Mouse (Mus musculus): ENCODE measurements at regions not wholly inside any gene's neighbourhood (a gene's known extent, or its start where the extent isn't known, plus 50 kb on each side); places are given as distances from the start of the nearest gene placed in this dataset.

- Histone ChIP-seq H3K27me3 (ENCODE audit: control insufficient read depth, insufficient read depth, low read length) (no peaks in the 10 kb centered on the region), H3K9ac (no peak overlapping the region), H3K4me3 (replicated peaks; ENCODE audit: low read length) (no peak overlapping the region), H3K27ac (no peak overlapping the region), H3K36me3 (replicated peaks; ENCODE audit: control insufficient read depth, insufficient read depth) (no peaks in the 10 kb centered on the region), H3K4me1 (replicated peaks; ENCODE audit: control insufficient read depth, insufficient read depth, low read length) (no peaks in the 10 kb centered on the region), H3K4me2 (replicated peaks) (no peak overlapping the region), H3K9me3 (ENCODE audit: control insufficient read depth, low read length) (no peaks in the 10 kb centered on the region)
- no peak for ATAC-seq (ENCODE audit: low FRiP score)
- WGBS = 89% methylated on average over 7 of the region's 7 CpGs
- no peak for DNase-seq (ENCODE audit: low spot score)
These were observed 363.9 kb upstream of the Maf start for GRCm38 (mm10) chr8:116071497-116071896.

- H3K9me3 ChIP-seq (ENCODE audit: control insufficient read depth, low read length) = no peaks in the 10 kb centered on the region
- H3K36me3 ChIP-seq (replicated peaks; ENCODE audit: control insufficient read depth, insufficient read depth) = no peaks in the 10 kb centered on the region
- DNase-seq (ENCODE audit: low spot score) = no peak
- no peak overlapping the region for H3K9ac ChIP-seq
- WGBS = 87% methylated on average over 3 of the region's 3 CpGs
- no peak for ATAC-seq (ENCODE audit: low FRiP score)
- no peak overlapping the region for H3K4me2 ChIP-seq (replicated peaks)
- H3K4me3 ChIP-seq (replicated peaks; ENCODE audit: low read length) = no peak overlapping the region
- H3K4me1 ChIP-seq (replicated peaks; ENCODE audit: control insufficient read depth, insufficient read depth, low read length) = no peaks in the 10 kb centered on the region
- H3K27me3 ChIP-seq (ENCODE audit: control insufficient read depth, insufficient read depth, low read length) = no peaks in the 10 kb centered on the region
- no peak overlapping the region for H3K27ac ChIP-seq
These were observed 361.9 kb upstream of the Maf start for GRCm38 (mm10) chr8:116069538-116069937.

DNA sequence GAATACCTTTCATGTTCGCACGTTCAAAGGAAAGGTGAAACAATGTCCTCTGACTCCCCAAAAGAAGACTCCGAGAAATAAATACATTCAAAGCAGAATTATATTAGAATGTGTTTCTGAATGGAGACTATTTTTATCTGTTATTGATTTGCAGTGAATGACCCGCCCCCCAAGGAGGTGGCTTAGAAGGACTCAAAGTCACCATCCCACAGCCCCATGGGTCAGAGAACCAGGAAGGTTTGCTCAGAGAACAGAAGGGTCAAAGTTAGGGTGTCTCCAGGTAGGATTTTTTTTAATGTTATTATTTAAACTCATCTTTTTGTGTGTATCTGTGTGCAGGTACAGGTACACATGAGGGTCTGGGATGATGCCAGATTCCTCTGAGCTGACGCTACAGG lies 360.4 kb upstream of the Maf start:
- no peak overlapping the region for H3K4me3 ChIP-seq (replicated peaks; ENCODE audit: low read length)
- no peak overlapping the region for H3K9ac ChIP-seq
- H3K4me1 ChIP-seq (replicated peaks; ENCODE audit: control insufficient read depth, insufficient read depth, low read length) = no peaks in the 10 kb centered on the region
- no peak overlapping the region for H3K27ac ChIP-seq
- no peak overlapping the region for H3K4me2 ChIP-seq (replicated peaks)
- no peaks in the 10 kb centered on the region for H3K27me3 ChIP-seq (ENCODE audit: control insufficient read depth, insufficient read depth, low read length)
- H3K9me3 ChIP-seq (ENCODE audit: control insufficient read depth, low read length) = no peaks in the 10 kb centered on the region
- H3K36me3 ChIP-seq (replicated peaks; ENCODE audit: control insufficient read depth, insufficient read depth) = no peaks in the 10 kb centered on the region
- ATAC-seq (ENCODE audit: low FRiP score) = no peak
- 96% methylated on average over 5 of the region's 5 CpGs for WGBS
- DNase-seq (ENCODE audit: low spot score) = no peak

DNA sequence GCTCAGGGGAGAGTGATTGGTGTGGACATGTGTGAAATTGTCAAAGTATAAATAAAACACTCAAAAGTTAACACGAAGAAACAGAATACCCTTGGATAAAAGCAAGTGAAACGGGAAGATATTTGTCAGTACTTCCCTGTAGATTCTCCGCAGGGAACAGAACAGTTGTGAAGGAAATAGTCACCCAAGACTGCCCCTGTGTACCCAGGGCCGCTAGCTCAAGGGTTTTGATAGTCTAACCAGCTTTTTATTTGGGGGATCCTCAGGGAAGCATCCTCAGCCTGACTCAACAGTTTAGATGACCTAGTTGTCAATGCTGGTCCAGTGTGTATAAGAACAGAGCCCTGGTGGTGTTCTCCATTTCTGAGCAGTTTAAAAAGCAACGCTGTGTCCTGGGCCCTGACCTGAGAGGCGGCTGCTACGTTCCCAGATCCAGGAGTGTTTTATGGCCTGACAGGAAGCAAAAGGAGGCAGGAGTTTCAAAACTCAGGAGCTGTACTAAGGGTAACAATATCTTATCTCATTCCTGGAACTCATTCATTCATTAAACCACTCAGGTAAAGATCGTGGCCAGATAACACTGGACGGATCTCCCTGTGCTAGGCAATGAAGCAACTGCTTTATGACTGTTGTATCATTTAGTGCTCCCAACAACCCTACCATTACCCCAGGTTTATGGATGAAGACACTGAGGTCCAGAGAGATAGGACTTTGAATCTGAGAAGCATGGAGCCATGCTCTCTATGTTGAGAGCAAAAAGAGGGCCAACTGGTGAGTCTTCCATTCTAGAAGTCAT lies 359.8 kb upstream of the Maf start:
- DNase-seq (ENCODE audit: low spot score) = no peak
- Histone ChIP-seq H3K4me2 (replicated peaks) (no peak overlapping the region), H3K4me3 (replicated peaks; ENCODE audit: low read length) (no peak overlapping the region), H3K9ac (no peak overlapping the region), H3K36me3 (replicated peaks; ENCODE audit: control insufficient read depth, insufficient read depth) (no peaks in the 10 kb centered on the region), H3K4me1 (replicated peaks; ENCODE audit: control insufficient read depth, insufficient read depth, low read length) (no peaks in the 10 kb centered on the region), H3K27ac (no peak overlapping the region), H3K27me3 (ENCODE audit: control insufficient read depth, insufficient read depth, low read length) (no peaks in the 10 kb centered on the region), H3K9me3 (ENCODE audit: control insufficient read depth, low read length) (no peaks in the 10 kb centered on the region)
- WGBS = 87% methylated on average over 9 of the region's 9 CpGs
- ATAC-seq (ENCODE audit: low FRiP score) = no peak

GRCm38 (mm10) chr8:116065871-116066270 lies 358.3 kb upstream of the Maf start:
- H3K9ac ChIP-seq = no peak overlapping the region
- DNase-seq (ENCODE audit: low spot score) (no peak), ATAC-seq (ENCODE audit: low FRiP score) (no peak)
- H3K9me3 ChIP-seq (ENCODE audit: control insufficient read depth, low read length) = no peaks in the 10 kb centered on the region
- H3K27ac ChIP-seq = no peak overlapping the region
- no peak overlapping the region for H3K4me2 ChIP-seq (replicated peaks)
- no peak overlapping the region for H3K4me3 ChIP-seq (replicated peaks; ENCODE audit: low read length)
- H3K4me1 ChIP-seq (replicated peaks; ENCODE audit: control insufficient read depth, insufficient read depth, low read length) = no peaks in the 10 kb centered on the region
- 0 out of 2 replicates have a peak, but pooled peaks cover 4% of the 10 kb centered on the region for H3K27me3 ChIP-seq (ENCODE audit: control insufficient read depth, insufficient read depth, low read length)
- H3K36me3 ChIP-seq (replicated peaks; ENCODE audit: control insufficient read depth, insufficient read depth) = no peaks in the 10 kb centered on the region
- 91% methylated on average over 7 of the region's 7 CpGs for WGBS

- DNase-seq (ENCODE audit: low spot score) (no peak), ATAC-seq (ENCODE audit: low FRiP score) (no peak)
- peaks cover 7% of the 10 kb centered on the region; the same call in 1 of the 2 replicates for H3K27me3 ChIP-seq (ENCODE audit: control insufficient read depth, insufficient read depth, low read length)
- no peak overlapping the region for H3K27ac ChIP-seq
- H3K4me1 ChIP-seq (replicated peaks; ENCODE audit: control insufficient read depth, insufficient read depth, low read length) = no peaks in the 10 kb centered on the region
- H3K9ac ChIP-seq = no peak overlapping the region
- H3K36me3 ChIP-seq (replicated peaks; ENCODE audit: control insufficient read depth, insufficient read depth) = no peaks in the 10 kb centered on the region
- H3K4me2 ChIP-seq (replicated peaks) = no peak overlapping the region
- WGBS = 83% methylated on average over 7 of the region's 7 CpGs
- no peaks in the 10 kb centered on the region for H3K9me3 ChIP-seq (ENCODE audit: control insufficient read depth, low read length)
- no peak overlapping the region for H3K4me3 ChIP-seq (replicated peaks; ENCODE audit: low read length)
These were observed 357.7 kb upstream of the Maf start for GRCm38 (mm10) chr8:116065327-116065726.

GRCm38 (mm10) chr8:116064562-116064961 lies 357.0 kb upstream of the Maf start:
- Histone ChIP-seq H3K9ac (no peak overlapping the region), H3K4me1 (replicated peaks; ENCODE audit: control insufficient read depth, insufficient read depth, low read length) (no peaks in the 10 kb centered on the region), H3K27ac (no peak overlapping the region), H3K4me2 (replicated peaks) (no peak overlapping the region), H3K36me3 (replicated peaks; ENCODE audit: control insufficient read depth, insufficient read depth) (no peaks in the 10 kb centered on the region), H3K4me3 (replicated peaks; ENCODE audit: low read length) (no peak overlapping the region), H3K9me3 (ENCODE audit: control insufficient read depth, low read length) (no peaks in the 10 kb centered on the region), H3K27me3 (ENCODE audit: control insufficient read depth, insufficient read depth, low read length) (peaks cover 11% of the 10 kb centered on the region; the same call in 1 of the 2 replicates)
- 87% methylated on average over 11 of the region's 11 CpGs for WGBS
- DNase-seq (ENCODE audit: low spot score) = no peak
- no peak for ATAC-seq (ENCODE audit: low FRiP score)

- H3K27me3 ChIP-seq (ENCODE audit: control insufficient read depth, insufficient read depth, low read length) = peaks cover 11% of the 10 kb centered on the region; the same call in 1 of the 2 replicates
- DNase-seq (ENCODE audit: low spot score) (no peak), ATAC-seq (ENCODE audit: low FRiP score) (no peak)
- H3K4me2 ChIP-seq (replicated peaks) = no peak overlapping the region
- H3K36me3 ChIP-seq (replicated peaks; ENCODE audit: control insufficient read depth, insufficient read depth) = no peaks in the 10 kb centered on the region
- no peak overlapping the region for H3K9ac ChIP-seq
- H3K27ac ChIP-seq = no peak overlapping the region
- 91% methylated on average over 5 of the region's 5 CpGs for WGBS
- no peaks in the 10 kb centered on the region for H3K9me3 ChIP-seq (ENCODE audit: control insufficient read depth, low read length)
- no peaks in the 10 kb centered on the region for H3K4me1 ChIP-seq (replicated peaks; ENCODE audit: control insufficient read depth, insufficient read depth, low read length)
- no peak overlapping the region for H3K4me3 ChIP-seq (replicated peaks; ENCODE audit: low read length)
These were observed 355.9 kb upstream of the Maf start for GRCm38 (mm10) chr8:116063541-116063940.

GRCm38 (mm10) chr8:116053483-116053882 lies 345.9 kb upstream of the Maf start:
- Histone ChIP-seq H3K9me3 (ENCODE audit: control insufficient read depth, low read length) (no peaks in the 10 kb centered on the region), H3K4me2 (replicated peaks) (no peak overlapping the region), H3K9ac (no peak overlapping the region), H3K27ac (no peak overlapping the region), H3K36me3 (replicated peaks; ENCODE audit: control insufficient read depth, insufficient read depth) (no peaks in the 10 kb centered on the region), H3K4me3 (replicated peaks; ENCODE audit: low read length) (no peak overlapping the region), H3K4me1 (replicated peaks; ENCODE audit: control insufficient read depth, insufficient read depth, low read length) (0 out of 2 replicates have a peak, but pooled peaks cover 6% of the 10 kb centered on the region), H3K27me3 (ENCODE audit: control insufficient read depth, insufficient read depth, low read length) (peaks cover 62% of the 10 kb centered on the region)
- 13% methylated on average over 7 of the region's 7 CpGs for WGBS
- ATAC-seq (ENCODE audit: low FRiP score) = no peak; the same call in 1 of the 2 replicates
- DNase-seq (ENCODE audit: low spot score) = no peak

Measured in hindbrain, embryonic 14.5 days (tissue).